Mouse (Mus musculus) CH12.LX (cell line): ENCODE measurements around the gene Sufu. TPM values are rescaled to one million over a fixed set of nuclear protein-coding genes. Genes with fewer than 3 reads are reported as not detected.

ENCODE experiments used
- DNase-seq: peaks from one replicate; pipeline ENCODE4 v3.0.0-alpha.2; 2013; ENCODE audit errors: extremely low read depth
- H3K27ac ChIP-seq: 2 replicates; pipeline ENCODE4 v1.5.1; 2012; ENCODE audit warnings: low read depth, mild to moderate bottlenecking, control low read depth, moderate library complexity; ENCODE audit not compliant: insufficient read depth
- H3K27me3 ChIP-seq: replicated peaks from 2 replicates; pipeline ENCODE3; 2012; ENCODE audit warnings: inconsistent platforms
- H3K36me3 ChIP-seq, 2 experiments: replicated peaks in 1 of 2; 2 replicates each; pipeline versions ENCODE3 to v1.6.1; 2012; ENCODE audit warnings: inconsistent platforms in 1 of 2, low read length in 1 of 2, mild to moderate bottlenecking in 1 of 2, mixed read lengths in 1 of 2, moderate library complexity in 1 of 2; ENCODE audit not compliant: control insufficient read depth in 1 of 2, insufficient read depth in 1 of 2
- H3K4me1 ChIP-seq, 2 experiments: 2 replicates each; pipeline ENCODE4 v1.6.1; 2012; ENCODE audit warnings: inconsistent platforms in 1 of 2, moderate library complexity in 1 of 2; ENCODE audit not compliant: insufficient read depth in 2 of 2, control insufficient read depth in 1 of 2
- H3K4me2 ChIP-seq: 2 replicates; pipeline ENCODE4 v1.6.1; 2012; ENCODE audit warnings: low read depth, mild to moderate bottlenecking, control low read depth; ENCODE audit not compliant: poor library complexity, insufficient read depth, severe bottlenecking
- H3K4me3 ChIP-seq, 3 experiments: fragments of 150-350 bp in 1 of 3; sonication (generic) in 1 of 3; replicated peaks in 1 of 3; 2 replicates each; pipeline versions ENCODE3 to v1.5.1; 2011 to 2012; ENCODE audit warnings: low read depth in 2 of 3, low read length in 2 of 3, mild to moderate bottlenecking in 2 of 3, moderate library complexity in 2 of 3, control low read depth in 1 of 3, improper control_type of control experiment in 1 of 3, inconsistent platforms in 1 of 3, mixed read lengths in 1 of 3; ENCODE audit not compliant: poor library complexity in 1 of 3
- H3K79me2 ChIP-seq: replicated peaks from 2 replicates; pipeline ENCODE4 v1.6.1; 2012; ENCODE audit warnings: mild to moderate bottlenecking, moderate library complexity; ENCODE audit not compliant: control insufficient read depth, poor library complexity, insufficient read depth, severe bottlenecking; ENCODE audit errors: extremely low read depth
- H3K9ac ChIP-seq: 2 replicates; pipeline ENCODE4 v1.6.1; 2012; ENCODE audit warnings: low read depth, mild to moderate bottlenecking, control low read depth, moderate library complexity; ENCODE audit not compliant: insufficient read depth
- H3K9me3 ChIP-seq: replicated peaks from 2 replicates; pipeline ENCODE3; 2012; ENCODE audit warnings: low read length, inconsistent platforms, mixed read lengths
- BHLHE40 ChIP-seq: IDR thresholded peaks from 2 replicates; pipeline ENCODE4 v1.6.1; 2011; ENCODE audit warnings: mild to moderate bottlenecking, low read depth, low read length, improper control_type of control experiment
- CHD2 ChIP-seq: IDR thresholded peaks from 2 replicates; pipeline ENCODE4 v1.6.1; 2011; ENCODE audit warnings: low read length, improper control_type of control experiment
- ELF1 ChIP-seq: IDR thresholded peaks from 2 replicates; pipeline ENCODE4 v1.6.1; 2014; ENCODE audit warnings: low read depth, mild to moderate bottlenecking, inconsistent platforms, low read length, improper control_type of control experiment
- ETS1 ChIP-seq: conservative IDR thresholded peaks from 2 replicates; pipeline ENCODE4 v1.6.1; 2012; ENCODE audit warnings: low read depth, mild to moderate bottlenecking, inconsistent platforms, low read length, improper control_type of control experiment, moderate library complexity
- IRF4 ChIP-seq: IDR thresholded peaks from 2 replicates; pipeline ENCODE4 v1.6.1; 2014; ENCODE audit warnings: low read depth, mild to moderate bottlenecking, inconsistent platforms, low read length, improper control_type of control experiment
- JUN ChIP-seq: IDR thresholded peaks from 2 replicates; pipeline ENCODE4 v1.6.1; 2011; ENCODE audit warnings: low read depth, mild to moderate bottlenecking, low read length, improper control_type of control experiment, moderate library complexity; ENCODE audit not compliant: insufficient read depth
- JUND ChIP-seq: conservative IDR thresholded peaks from 2 replicates; pipeline ENCODE4 v1.6.1; 2011; ENCODE audit warnings: low read depth, low read length, improper control_type of control experiment
- MAFK ChIP-seq: IDR thresholded peaks from 2 replicates; pipeline ENCODE4 v1.6.1; 2011; ENCODE audit warnings: low read length, improper control_type of control experiment; ENCODE audit not compliant: insufficient replicate concordance
- MAX ChIP-seq: IDR thresholded peaks from 2 replicates; pipeline ENCODE4 v1.6.1; 2011; ENCODE audit warnings: low read length, improper control_type of control experiment
- MEF2A ChIP-seq: IDR thresholded peaks from 2 replicates; pipeline ENCODE4 v1.6.1; 2014; ENCODE audit warnings: low read depth, mild to moderate bottlenecking, inconsistent platforms, low read length, improper control_type of control experiment, borderline replicate concordance
- MXI1 ChIP-seq: IDR thresholded peaks from 2 replicates; pipeline ENCODE4 v1.6.1; 2011; ENCODE audit warnings: mild to moderate bottlenecking, low read depth, low read length, improper control_type of control experiment
- MYC ChIP-seq: IDR thresholded peaks from 2 replicates; pipeline ENCODE4 v1.6.1; 2011; ENCODE audit warnings: low read depth, mild to moderate bottlenecking, improper control_type of control experiment, low read length
- NELFE ChIP-seq: IDR thresholded peaks from 2 replicates; pipeline ENCODE4 v1.6.1; 2011; ENCODE audit warnings: low read depth, low read length, improper control_type of control experiment
- PAX5 ChIP-seq: IDR thresholded peaks from 2 replicates; pipeline ENCODE4 v1.6.1; 2012; ENCODE audit warnings: low read length, inconsistent platforms, mixed read lengths
- UBTF ChIP-seq: IDR thresholded peaks from 2 replicates; pipeline ENCODE4 v1.6.1; 2012; ENCODE audit warnings: low read depth, mild to moderate bottlenecking, inconsistent platforms, low read length, improper control_type of control experiment, moderate library complexity
- USF2 ChIP-seq: conservative IDR thresholded peaks from 2 replicates; pipeline ENCODE4 v1.6.1; 2011; ENCODE audit warnings: low read depth, low read length, improper control_type of control experiment
- ZC3H11A ChIP-seq: IDR thresholded peaks from 2 replicates; pipeline ENCODE4 v1.6.1; 2012; ENCODE audit warnings: low read depth, mild to moderate bottlenecking, inconsistent platforms, low read length, improper control_type of control experiment
- ZMIZ1 ChIP-seq: IDR thresholded peaks from 2 replicates; pipeline ENCODE4 v1.6.1; 2012; ENCODE audit warnings: low read depth, mild to moderate bottlenecking, inconsistent platforms, low read length, improper control_type of control experiment
- ZNF384 ChIP-seq: IDR thresholded peaks from 2 replicates; pipeline ENCODE4 v1.6.1; 2012; ENCODE audit warnings: low read depth, low read length, improper control_type of control experiment, inconsistent platforms
- dilution Hi-C: fragments of 300-500 bp; cut with MboI; formaldehyde crosslinking; loops from 2 replicates; pipeline ENCODE4 v1.14.3; 2020; ENCODE audit warnings: low sequenced_read_pairs; ENCODE audit not compliant: extremely low pct_unique_long_range_greater_than_20kb, extremely low pct_ligation_motif_present
- in situ Hi-C: fragments of 300-500 bp; cut with MboI; formaldehyde crosslinking; loops from 3 replicates; pipeline ENCODE4 v1.14.3; 2019; ENCODE audit warnings: low sequenced_read_pairs, low pct_ligation_motif_present, low pct_unique_long_range_greater_than_20kb, mixed read lengths
- polyA plus RNA-seq: library from polyadenylated mRNA; unstranded; fragments of >175 nt; gene quantifications from 2 replicates; pipeline ENCODE4 v1.2.1, GENCODE M21; 2012; ENCODE audit warnings: low read depth; ENCODE audit not compliant: insufficient read length
- total RNA-seq, 2 experiments: library from RNA; depleted of rRNA; stranded (reverse); fragments of 300-350 nt in 1 of 2; fragments of >200 nt in 1 of 2; gene quantifications; 2 replicates each; pipeline ENCODE4 v1.2.3; 2012 to 2014

Sufu gene
- total and polyA plus RNA-seq, 3 experiments: 3.6 to 22.6 (median 9.8) TPM

GRCm38 (mm10) chr19:46505646-46506371, 109.1 kb downstream of the Sufu start (continued):
- TF ChIP-seq UBTF: no peak
- TF ChIP-seq JUN: no peak
- TF ChIP-seq MEF2A: no peak
- no peak for TF ChIP-seq IRF4
- TF ChIP-seq MAX: peak; percentile 94
- TF ChIP-seq ZC3H11A: no peak
- no peak for TF ChIP-seq USF2
- TF ChIP-seq MAFK: no peak
- TF ChIP-seq MXI1: peak; percentile 90
- peak; percentile 71 for TF ChIP-seq ELF1
- TF ChIP-seq PAX5: no peak
- TF ChIP-seq NELFE: no peak
- no peak for TF ChIP-seq BHLHE40

GRCm38 (mm10) chr19:46506372-46506717, 109.6 kb downstream of the Sufu start:
- TF ChIP-seq ETS1: no peak
- no peak for TF ChIP-seq ZNF384
- TF ChIP-seq MXI1: no peak
- no peak for TF ChIP-seq MAFK
- TF ChIP-seq ZMIZ1: no peak
- TF ChIP-seq USF2: no peak
- no peak for TF ChIP-seq JUND
- TF ChIP-seq MYC: no peak
- peak overlapping the region; percentile 82 for H3K4me2 ChIP-seq
- peaks cover 22 to 61% of the 10 kb centered on the region in 2 experiments for H3K4me1 ChIP-seq
- no peak for DNase-seq
- peak overlapping the region; percentile 98 for H3K9ac ChIP-seq
- H3K79me2 ChIP-seq: peaks cover 82% of the 10 kb centered on the region
- dilution Hi-C loops: no loop called here
- H3K9me3 ChIP-seq: no peaks in the 10 kb centered on the region
- H3K4me3 ChIP-seq: peak overlapping the region; percentile 82 to 93 (median 93)
- no peaks in the 10 kb centered on the region for H3K27me3 ChIP-seq
- in situ Hi-C loops: no loop called here
- no peak overlapping the region for H3K27ac ChIP-seq
- peaks cover 20 to 65% of the 10 kb centered on the region in 2 experiments for H3K36me3 ChIP-seq

GRCm38 (mm10) chr19:46507181-46507581, 110.5 kb downstream of the Sufu start:
- Histone ChIP-seq H3K27ac (no peak overlapping the region), H3K36me3 (peaks cover 22 to 73% of the 10 kb centered on the region in 2 experiments), H3K9ac (no peak overlapping the region), H3K4me3 (peak overlapping the region in 1 of 3 experiments; percentile 93), H3K4me2 (no peak overlapping the region), H3K9me3 (no peaks in the 10 kb centered on the region), H3K27me3 (no peaks in the 10 kb centered on the region), H3K4me1 (peaks cover 24 to 70% of the 10 kb centered on the region in 2 experiments), H3K79me2 (peaks cover 86% of the 10 kb centered on the region)
- in situ Hi-C loops: no loop called here
- dilution Hi-C loops: no loop called here
- TF ChIP-seq IRF4 (no peak), CHD2 (no peak)
- DNase-seq: no peak
